Mouse (Mus musculus) embryonic facial prominence, embryonic 15.5 days (tissue): ENCODE results near the gene Egfl7. TPM values are rescaled to one million over a fixed set of nuclear protein-coding genes. Genes with fewer than 3 reads are reported as not detected.

Experiments
- ATAC-seq: fragments of 200-750 bp; cut with Nextera tagmentation; 2 replicates; pipeline ENCODE4 v1.8.0; 2017; ENCODE audit warnings: low read depth, moderate TSS enrichment; ENCODE audit not compliant: insufficient number of reproducible peaks, low FRiP score, low TSS enrichment
- H3K27ac ChIP-seq: fragments of 300-500 bp; sonication (generic); replicated peaks from 2 replicates; pipeline ENCODE4 v1.5.1; 2015; ENCODE audit warnings: mild to moderate bottlenecking, inconsistent platforms
- H3K27me3 ChIP-seq: fragments of 300-500 bp; sonication (generic); 2 replicates; pipeline ENCODE4 v1.6.1; 2015; ENCODE audit warnings: inconsistent platforms
- H3K36me3 ChIP-seq: fragments of 300-500 bp; sonication (generic); 2 replicates; pipeline ENCODE4 v1.6.1; 2015; ENCODE audit warnings: mild to moderate bottlenecking, inconsistent platforms
- H3K4me1 ChIP-seq: fragments of 300-500 bp; sonication (generic); 2 replicates; pipeline ENCODE4 v1.6.1; 2015; ENCODE audit warnings: inconsistent platforms
- H3K4me2 ChIP-seq: fragments of 300-500 bp; sonication (generic); replicated peaks from 2 replicates; pipeline ENCODE4 v1.6.1; 2015; ENCODE audit warnings: mild to moderate bottlenecking, inconsistent platforms
- H3K4me3 ChIP-seq: fragments of 300-500 bp; sonication (generic); replicated peaks from 2 replicates; pipeline ENCODE4 v1.5.1; 2015; ENCODE audit warnings: mild to moderate bottlenecking, inconsistent platforms
- H3K9ac ChIP-seq: fragments of 300-500 bp; sonication (generic); 2 replicates; pipeline ENCODE4 v1.6.1; 2015; ENCODE audit warnings: inconsistent platforms
- H3K9me3 ChIP-seq: fragments of 300-500 bp; sonication (generic); replicated peaks from 2 replicates; pipeline ENCODE4 v1.6.1; 2016; ENCODE audit warnings: inconsistent platforms
- WGBS: fragments of 180-500 bp; shearing (Covaris S2); methylation state at CpG from one replicate; pipeline ENCODE4 v1.1.7; 2015; 5-methylcytosine and 5-hydroxymethylcytosine counted together
- microRNA counts: library from miRNA; unstranded; fragments of <30 nt; microRNA quantifications from one replicate; lab custom pipeline; 2016
- microRNA-seq: library from miRNA; unstranded; fragments of <30 nt; microRNA quantifications from one replicate; pipeline ENCODE4, GENCODE M21; 2016; ENCODE audit warnings: borderline number of aligned reads
- polyA plus RNA-seq: library from polyadenylated mRNA; unstranded; fragments of >200 nt; fragmentation: Nextera tagmentation; extraction: Ambion mirVana; gene quantifications from 2 replicates; pipeline ENCODE4 v1.2.1, GENCODE M21; 2015

The Egfl7 gene
- polyA plus RNA-seq, 1 experiment from 2014 or later = 111 TPM

- Histone ChIP-seq H3K9ac (peak overlapping the region; percentile 96), H3K9me3 (no peaks in the 10 kb centered on the region), H3K27me3 (no peaks in the 10 kb centered on the region), H3K4me3 (peak overlapping the region; percentile 94), H3K36me3 (peaks cover 36% of the 10 kb centered on the region), H3K4me1 (peaks cover 29% of the 10 kb centered on the region), H3K27ac (peak overlapping the region; percentile 94), H3K4me2 (peak overlapping the region; percentile 76)
- 3% methylated on average over 49 of the region's 49 CpGs for WGBS
- peak; percentile 83 for ATAC-seq
These were observed 60.3 kb downstream of the Egfl7 start for GRCm38 (mm10) chr2:26639838-26640830.

GRCm38 (mm10) chr2:26641006-26641647 is 61.3 kb downstream of the Egfl7 start:
- H3K36me3 ChIP-seq = peaks cover 27% of the 10 kb centered on the region
- no peaks in the 10 kb centered on the region for H3K27me3 ChIP-seq
- peak overlapping the region; percentile 94 for H3K27ac ChIP-seq
- H3K4me3 ChIP-seq = no peak overlapping the region
- H3K9me3 ChIP-seq = no peaks in the 10 kb centered on the region
- no peak overlapping the region for H3K4me2 ChIP-seq
- WGBS = 73% methylated on average over 7 of the region's 7 CpGs
- no peak overlapping the region for H3K9ac ChIP-seq
- peaks cover 29% of the 10 kb centered on the region for H3K4me1 ChIP-seq
- ATAC-seq = no peak

MicroRNAs within 50 kb of the gene (microRNA counts, 519-probe panel; counts per million panel counts)
- microRNA mmu-miR-126-3p (lab: Ali Mortazavi, UCI) (3,851 counts per million, percentile 90 among the panel's probes with 10 or more counts), microRNA mmu-miR-126-5p (lab: Ali Mortazavi, UCI) (3,088 counts per million, percentile 75 among the panel's probes with 10 or more counts)

Small RNA genes lying within 50 kb of the gene (microRNA-seq; reads per million reads assigned to microRNA genes)
- gene Mir126a (0.86 reads per million), gene Mir126b (not detected)

Other genes with a start within 250 kb of the Egfl7 start
- 30.2 and 31.9 TPM in 2 replicates for gene Dnlz, start 227.9 kb upstream of the Egfl7 start, polyA plus RNA-seq
- 0.84 and 1.7 TPM in 2 replicates for gene Card9, start 219.1 kb upstream of the Egfl7 start, polyA plus RNA-seq
- 25.3 and 30.2 TPM in 2 replicates for gene Snapc4, start 199.4 kb upstream of the Egfl7 start, polyA plus RNA-seq
- gene Entr1, start 190.7 kb upstream of the Egfl7 start, polyA plus RNA-seq = 120 and 141 TPM in 2 replicates
- gene Pmpca, start 190.7 kb upstream of the Egfl7 start, polyA plus RNA-seq = 90.4 and 92.6 TPM in 2 replicates
- 23.2 and 25.1 TPM in 2 replicates for gene Inpp5e, start 170.8 kb upstream of the Egfl7 start, polyA plus RNA-seq
- 25.9 and 27.0 TPM in 2 replicates for gene Sec16a, start 134.8 kb upstream of the Egfl7 start, polyA plus RNA-seq
- gene Notch1, start 63.4 kb upstream of the Egfl7 start, polyA plus RNA-seq = 26.0 and 30.3 TPM in 2 replicates
- not detected in 2 replicates for gene Gm20532, start 6.6 kb downstream of the Egfl7 start, polyA plus RNA-seq
- 31.7 and 32.2 TPM in 2 replicates for gene Agpat2, start 24.4 kb downstream of the Egfl7 start, polyA plus RNA-seq
- 44.0 and 48.6 TPM in 2 replicates for gene Fam69b, start 48.4 kb downstream of the Egfl7 start, polyA plus RNA-seq
- gene Lcn4, start 91.3 kb downstream of the Egfl7 start, polyA plus RNA-seq = not detected in 2 replicates